Mouse (Mus musculus) thymus, adult 2 months (tissue): Measurements from ENCODE around the gene Dnah12.

Experiments
- CTCF ChIP-seq: fragments of 200-500 bp; IDR thresholded peaks from 2 replicates; pipeline ENCODE4 v1.5.1; 2012; ENCODE audit warnings: mild to moderate bottlenecking, control low read depth, low read length, moderate library complexity, borderline replicate concordance; ENCODE audit not compliant: control insufficient read depth, poor library complexity, insufficient read depth; ENCODE audit errors: extremely low read depth
- POLR2A ChIP-seq: fragments of 200-500 bp; IDR thresholded peaks from 2 replicates; pipeline ENCODE4 v1.6.1; 2012; ENCODE audit warnings: mild to moderate bottlenecking, low read length, control low read depth, moderate library complexity; ENCODE audit not compliant: control insufficient read depth, poor library complexity, insufficient read depth; ENCODE audit errors: extremely low read depth

DNA sequence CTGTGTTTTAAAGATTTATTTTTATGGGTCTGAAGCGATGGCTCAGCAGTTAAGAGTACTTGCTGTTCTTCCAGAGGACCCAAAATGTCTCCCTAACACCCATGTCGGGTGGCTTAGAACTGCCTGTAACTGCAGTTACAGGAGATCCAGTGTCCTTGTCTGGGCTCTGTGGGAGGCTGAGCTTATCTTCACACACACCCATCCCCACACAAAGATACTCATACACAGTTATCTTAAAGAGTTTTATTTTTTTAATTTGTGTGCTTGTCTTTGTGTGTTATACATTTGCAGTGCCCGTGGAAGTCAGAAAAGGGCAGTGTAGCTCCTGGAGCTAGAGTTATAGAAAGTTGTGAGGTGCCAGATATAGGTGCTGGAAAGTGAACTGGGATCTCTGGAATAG lies 197.7 kb downstream of the Dnah12 start:
- TF ChIP-seq POLR2A (no peak), CTCF (no peak)
